Mouse (Mus musculus) hindbrain, embryonic 14.5 days (tissue): ENCODE measurements around the gene Afap1l2. TPM values are rescaled to one million over a fixed set of nuclear protein-coding genes. Genes with fewer than 3 reads are reported as not detected.

Experiments used
- ATAC-seq: fragments of 200-750 bp; cut with Nextera tagmentation; 2 replicates; pipeline ENCODE4 v1.8.0; 2017; ENCODE audit warnings: moderate number of reproducible peaks, mild to moderate bottlenecking, moderate TSS enrichment, moderate library complexity; ENCODE audit not compliant: low FRiP score
- DNase-seq: peaks from one replicate; pipeline ENCODE4 v3.0.0-alpha.2; 2015; ENCODE audit warnings: low spot score
- H3K27ac ChIP-seq: fragments of 300-500 bp; sonication (generic); 2 replicates; pipeline ENCODE4 v1.5.1; 2014; ENCODE audit warnings: mild to moderate bottlenecking, moderate library complexity
- H3K27me3 ChIP-seq: fragments of 300-500 bp; sonication (generic); 2 replicates; pipeline ENCODE4 v1.6.1; 2014; ENCODE audit warnings: mild to moderate bottlenecking, low read length, mixed read lengths; ENCODE audit not compliant: control insufficient read depth, insufficient read depth
- H3K36me3 ChIP-seq: fragments of 300-500 bp; sonication (generic); replicated peaks from 2 replicates; pipeline ENCODE4 v1.6.1; 2014; ENCODE audit not compliant: control insufficient read depth, insufficient read depth
- H3K4me1 ChIP-seq: fragments of 300-500 bp; sonication (generic); replicated peaks from 2 replicates; pipeline ENCODE4 v1.6.1; 2014; ENCODE audit warnings: antibody characterized with exemption, low read length, mixed read lengths; ENCODE audit not compliant: control insufficient read depth, insufficient read depth
- H3K4me2 ChIP-seq: fragments of 300-500 bp; sonication (generic); replicated peaks from 2 replicates; pipeline ENCODE4 v1.6.1; 2014; ENCODE audit warnings: mild to moderate bottlenecking, moderate library complexity
- H3K4me3 ChIP-seq: fragments of 300-500 bp; sonication (generic); replicated peaks from 2 replicates; pipeline ENCODE4 v1.5.1; 2014; ENCODE audit warnings: mild to moderate bottlenecking, low read length
- H3K9ac ChIP-seq: fragments of 300-500 bp; sonication (generic); 2 replicates; pipeline ENCODE4 v1.6.1; 2014
- H3K9me3 ChIP-seq: fragments of 300-500 bp; sonication (generic); 2 replicates; pipeline ENCODE4 v1.6.1; 2016; ENCODE audit warnings: low read length; ENCODE audit not compliant: control insufficient read depth
- WGBS: fragments of 180-500 bp; shearing (Covaris S2); extraction: QIAGEN DNeasy Blood & Tissue Kit; methylation state at CpG from one replicate; pipeline ENCODE4 v1.1.7; 2014; 5-methylcytosine and 5-hydroxymethylcytosine counted together
- polyA plus RNA-seq: library from polyadenylated mRNA; unstranded; fragments of >200 nt; fragmentation: Nextera tagmentation; extraction: Ambion mirVana; gene quantifications from 2 replicates; pipeline ENCODE4 v1.2.1, GENCODE M21; 2014

The Afap1l2 gene
- polyA plus RNA-seq, 1 experiment from 2014 or later: 13.7 TPM

DNA sequence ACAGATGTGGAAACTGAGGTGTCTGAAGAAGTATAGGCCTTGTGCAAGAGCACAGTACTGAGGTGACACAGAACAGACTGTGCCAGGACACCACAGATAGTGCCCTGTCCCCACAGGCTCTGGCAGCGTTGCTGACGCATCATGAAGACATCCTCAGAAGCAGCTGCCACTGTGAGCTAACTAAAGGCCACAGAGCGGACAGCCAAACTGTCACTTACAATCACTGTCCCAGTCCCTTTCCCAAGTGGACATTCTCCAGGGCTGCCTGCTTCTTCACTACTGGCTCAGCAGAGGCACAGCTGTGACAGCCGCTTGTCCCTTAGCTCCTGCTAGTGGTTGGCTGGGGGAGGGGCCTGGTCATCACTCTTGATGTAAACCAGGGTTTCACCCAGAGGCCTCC, 33.9 kb downstream of the Afap1l2 start:
- Histone ChIP-seq H3K27ac (no peak overlapping the region), H3K4me1 (no peaks in the 10 kb centered on the region), H3K9ac (no peak overlapping the region), H3K4me2 (no peak overlapping the region), H3K27me3 (no peaks in the 10 kb centered on the region), H3K36me3 (no peaks in the 10 kb centered on the region), H3K9me3 (no peaks in the 10 kb centered on the region), H3K4me3 (no peak overlapping the region)
- DNase-seq (no peak), ATAC-seq (no peak)
- 75% methylated on average over 4 of the region's 4 CpGs for WGBS

DNA sequence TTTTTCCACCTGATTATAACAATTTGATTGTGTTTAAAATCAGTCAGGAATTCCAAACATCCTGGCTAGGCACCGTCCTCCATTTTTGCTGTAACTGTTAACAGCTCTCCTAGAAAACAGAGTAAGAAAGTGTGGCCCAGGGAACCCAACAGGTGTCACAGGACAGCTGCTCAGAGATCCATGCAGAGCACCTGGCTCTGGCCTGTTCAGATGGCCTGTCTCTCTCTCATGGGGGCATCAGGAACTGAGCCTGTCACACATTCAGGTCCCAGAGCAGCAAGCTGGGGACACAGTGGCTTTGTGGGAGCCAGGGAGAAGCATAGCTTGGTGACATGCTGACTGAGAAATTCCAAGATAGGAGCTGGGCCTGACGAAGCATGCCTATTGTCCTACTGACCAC, 35.3 kb downstream of the Afap1l2 start:
- no peaks in the 10 kb centered on the region for H3K9me3 ChIP-seq
- no peak overlapping the region for H3K27ac ChIP-seq
- H3K9ac ChIP-seq: no peak overlapping the region
- H3K4me1 ChIP-seq: no peaks in the 10 kb centered on the region
- H3K4me3 ChIP-seq: no peak overlapping the region
- no peak overlapping the region for H3K4me2 ChIP-seq
- H3K36me3 ChIP-seq: no peaks in the 10 kb centered on the region
- WGBS: 87% methylated on average over 2 of the region's 2 CpGs
- DNase-seq: no peak
- no peaks in the 10 kb centered on the region for H3K27me3 ChIP-seq
- ATAC-seq: no peak

DNA sequence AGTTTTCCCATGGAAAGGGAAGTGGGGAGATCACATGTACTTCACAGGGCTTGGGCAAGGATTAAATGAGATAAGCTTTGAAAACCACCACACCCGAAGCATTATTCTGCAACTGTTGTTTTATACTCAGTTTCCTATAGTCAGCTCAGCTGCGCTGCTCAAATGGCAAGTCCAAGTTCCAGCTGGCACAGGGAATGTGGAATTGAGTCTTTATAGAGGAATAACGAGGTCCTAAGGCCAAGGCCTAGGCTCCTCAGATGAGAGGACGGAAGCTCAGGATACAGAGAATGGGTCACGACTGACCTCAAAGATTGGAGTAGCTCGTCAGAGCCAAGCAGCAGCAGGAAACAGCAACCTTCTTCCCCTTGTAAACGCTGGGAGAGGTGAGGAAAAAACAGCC, 36.7 kb downstream of the Afap1l2 start:
- Histone ChIP-seq H3K4me2 (no peak overlapping the region), H3K9me3 (no peaks in the 10 kb centered on the region), H3K4me1 (no peaks in the 10 kb centered on the region), H3K4me3 (no peak overlapping the region), H3K27ac (no peak overlapping the region), H3K27me3 (no peaks in the 10 kb centered on the region), H3K36me3 (no peaks in the 10 kb centered on the region), H3K9ac (no peak overlapping the region)
- WGBS: 86% methylated on average over 7 of the region's 7 CpGs
- DNase-seq: no peak
- ATAC-seq: no peak

DNA sequence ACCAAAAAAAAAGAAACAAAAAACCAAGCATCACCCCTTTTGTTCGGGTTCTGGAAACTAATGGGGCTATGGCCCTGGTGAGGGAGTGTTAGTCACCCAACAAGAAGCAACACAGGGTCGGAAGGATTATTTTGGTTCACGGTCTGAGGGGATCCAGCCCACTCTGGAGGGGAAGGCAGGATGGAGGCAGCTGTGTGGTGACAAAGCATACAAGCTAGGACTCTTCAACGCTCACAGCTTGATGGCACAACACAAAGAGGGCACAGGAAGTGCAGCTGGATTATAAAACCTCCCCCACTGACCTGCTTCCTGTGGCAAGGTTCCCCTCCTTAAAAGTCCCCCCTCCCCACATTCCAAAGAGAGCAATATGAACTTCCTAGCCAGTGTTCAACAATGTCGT, 44.2 kb downstream of the Afap1l2 start:
- Histone ChIP-seq H3K4me2 (no peak overlapping the region), H3K4me3 (no peak overlapping the region), H3K27me3 (no peaks in the 10 kb centered on the region), H3K4me1 (no peaks in the 10 kb centered on the region), H3K36me3 (no peaks in the 10 kb centered on the region), H3K27ac (no peak overlapping the region), H3K9me3 (no peaks in the 10 kb centered on the region), H3K9ac (no peak overlapping the region)
- no peak for ATAC-seq
- 65% methylated on average over 5 of the region's 5 CpGs for WGBS
- DNase-seq: no peak

DNA sequence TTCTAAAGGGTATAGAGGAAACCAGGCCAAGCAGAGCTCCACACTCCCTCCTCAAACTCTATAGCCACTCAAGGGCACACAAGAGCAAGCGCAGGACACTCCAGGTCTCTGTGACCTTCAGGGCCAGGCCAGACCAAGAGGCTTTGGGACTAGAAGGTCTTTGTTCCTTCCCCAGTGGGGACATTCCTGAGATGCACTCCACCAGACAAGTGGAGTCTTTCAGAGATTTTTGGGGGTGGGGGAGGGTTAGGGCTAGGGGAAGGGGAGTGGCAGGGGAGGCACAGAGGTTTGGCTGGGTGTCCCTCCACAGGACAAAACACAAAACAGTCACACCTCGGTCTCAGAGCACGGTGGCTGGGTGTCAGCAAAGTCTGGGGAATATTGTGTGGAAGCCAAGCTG, 48.4 kb downstream of the Afap1l2 start:
- no peaks in the 10 kb centered on the region for H3K4me1 ChIP-seq

DNA sequence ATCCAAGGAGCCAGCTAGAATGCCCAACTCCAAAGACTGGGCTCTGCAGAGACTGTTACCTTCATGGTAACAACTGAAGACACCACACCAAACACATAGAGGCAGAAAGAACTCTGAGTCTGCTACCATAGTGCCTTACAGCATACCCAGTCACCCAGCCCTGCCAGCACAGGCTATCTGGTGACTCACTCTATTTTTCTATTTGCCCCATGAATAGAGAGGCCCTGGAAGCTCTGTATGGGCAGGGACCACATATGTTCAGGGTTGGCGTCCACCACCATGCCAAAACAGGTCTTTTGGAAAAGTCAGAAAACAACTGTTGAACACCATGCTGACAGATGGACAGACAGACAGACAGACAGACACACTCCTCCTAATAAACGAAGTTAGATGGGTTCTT, 49.0 kb downstream of the Afap1l2 start:
- no peak overlapping the region for H3K4me3 ChIP-seq
- WGBS: 98% methylated on average over 2 of the region's 2 CpGs
- no peak overlapping the region for H3K4me2 ChIP-seq
- H3K36me3 ChIP-seq: no peaks in the 10 kb centered on the region
- no peak overlapping the region for H3K9ac ChIP-seq
- H3K27me3 ChIP-seq: no peaks in the 10 kb centered on the region
- no peaks in the 10 kb centered on the region for H3K4me1 ChIP-seq
- no peak for DNase-seq
- H3K9me3 ChIP-seq: no peaks in the 10 kb centered on the region
- ATAC-seq: no peak
- no peak overlapping the region for H3K27ac ChIP-seq

More for the DNA sequence above, 48.4 kb downstream of the Afap1l2 start:
- no peak overlapping the region for H3K27ac ChIP-seq
- no peak overlapping the region for H3K4me3 ChIP-seq
- no peaks in the 10 kb centered on the region for H3K9me3 ChIP-seq
- H3K4me2 ChIP-seq: no peak overlapping the region
- H3K9ac ChIP-seq: no peak overlapping the region
- no peak for DNase-seq
- 80% methylated on average over 3 of the region's 3 CpGs for WGBS
- no peak for ATAC-seq
- no peaks in the 10 kb centered on the region for H3K27me3 ChIP-seq
- no peaks in the 10 kb centered on the region for H3K36me3 ChIP-seq

DNA sequence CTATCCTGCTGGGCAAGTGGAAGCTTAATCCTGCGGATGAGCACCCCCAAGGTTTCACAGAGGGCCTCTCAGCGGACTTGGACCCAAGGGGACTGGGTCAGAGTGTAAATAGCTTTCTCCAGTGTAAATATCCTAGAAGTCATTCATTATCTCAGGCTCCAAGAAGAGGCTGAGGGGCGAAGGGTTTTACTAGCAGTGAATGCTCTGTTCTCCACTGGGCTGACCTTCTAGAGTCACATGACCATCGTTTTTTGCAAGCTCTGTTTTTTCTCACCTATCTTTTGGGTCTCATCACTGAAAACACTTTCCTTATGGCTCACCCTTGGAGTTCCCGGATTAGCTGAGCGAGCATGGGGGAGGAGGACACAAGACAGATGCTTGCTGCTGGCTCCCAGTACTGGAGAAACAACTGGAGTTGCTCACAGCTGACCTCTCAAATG, 49.4 kb downstream of the Afap1l2 start:
- ATAC-seq: no peak
- H3K9ac ChIP-seq: no peak overlapping the region
- no peaks in the 10 kb centered on the region for H3K36me3 ChIP-seq
- H3K4me3 ChIP-seq: no peak overlapping the region
- no peak for DNase-seq
- no peaks in the 10 kb centered on the region for H3K27me3 ChIP-seq
- WGBS: 67% methylated on average over 6 of the region's 6 CpGs
- H3K27ac ChIP-seq: no peak overlapping the region
- no peaks in the 10 kb centered on the region for H3K9me3 ChIP-seq
- H3K4me2 ChIP-seq: no peak overlapping the region
- no peaks in the 10 kb centered on the region for H3K4me1 ChIP-seq

DNA sequence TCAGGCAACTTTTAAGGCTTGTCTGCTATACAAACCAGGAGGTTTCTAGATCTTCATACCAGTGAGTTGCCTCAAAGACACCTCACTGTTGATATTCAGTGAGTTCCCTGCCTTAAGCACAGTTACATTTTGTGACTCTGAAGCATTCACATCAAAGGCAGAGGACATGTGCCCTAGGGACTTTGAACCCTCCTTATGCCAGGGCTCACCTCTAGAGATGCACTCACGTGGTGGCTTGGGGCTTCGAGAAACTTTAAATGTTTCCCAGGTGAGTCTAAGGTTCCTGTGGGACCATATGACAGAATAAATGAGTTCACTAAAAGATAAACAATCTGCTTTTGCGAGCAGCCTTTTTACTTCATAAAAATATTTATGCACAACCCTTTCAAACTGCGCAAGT, 50.0 kb downstream of the Afap1l2 start:
- DNase-seq (no peak), ATAC-seq (no peak)
- no peaks in the 10 kb centered on the region for H3K9me3 ChIP-seq
- no peaks in the 10 kb centered on the region for H3K36me3 ChIP-seq
- no peaks in the 10 kb centered on the region for H3K27me3 ChIP-seq
- no peak overlapping the region for H3K27ac ChIP-seq
- H3K9ac ChIP-seq: no peak overlapping the region
- H3K4me1 ChIP-seq: no peaks in the 10 kb centered on the region
- 84% methylated on average over 4 of the region's 4 CpGs for WGBS
- H3K4me3 ChIP-seq: no peak overlapping the region
- H3K4me2 ChIP-seq: no peak overlapping the region

DNA sequence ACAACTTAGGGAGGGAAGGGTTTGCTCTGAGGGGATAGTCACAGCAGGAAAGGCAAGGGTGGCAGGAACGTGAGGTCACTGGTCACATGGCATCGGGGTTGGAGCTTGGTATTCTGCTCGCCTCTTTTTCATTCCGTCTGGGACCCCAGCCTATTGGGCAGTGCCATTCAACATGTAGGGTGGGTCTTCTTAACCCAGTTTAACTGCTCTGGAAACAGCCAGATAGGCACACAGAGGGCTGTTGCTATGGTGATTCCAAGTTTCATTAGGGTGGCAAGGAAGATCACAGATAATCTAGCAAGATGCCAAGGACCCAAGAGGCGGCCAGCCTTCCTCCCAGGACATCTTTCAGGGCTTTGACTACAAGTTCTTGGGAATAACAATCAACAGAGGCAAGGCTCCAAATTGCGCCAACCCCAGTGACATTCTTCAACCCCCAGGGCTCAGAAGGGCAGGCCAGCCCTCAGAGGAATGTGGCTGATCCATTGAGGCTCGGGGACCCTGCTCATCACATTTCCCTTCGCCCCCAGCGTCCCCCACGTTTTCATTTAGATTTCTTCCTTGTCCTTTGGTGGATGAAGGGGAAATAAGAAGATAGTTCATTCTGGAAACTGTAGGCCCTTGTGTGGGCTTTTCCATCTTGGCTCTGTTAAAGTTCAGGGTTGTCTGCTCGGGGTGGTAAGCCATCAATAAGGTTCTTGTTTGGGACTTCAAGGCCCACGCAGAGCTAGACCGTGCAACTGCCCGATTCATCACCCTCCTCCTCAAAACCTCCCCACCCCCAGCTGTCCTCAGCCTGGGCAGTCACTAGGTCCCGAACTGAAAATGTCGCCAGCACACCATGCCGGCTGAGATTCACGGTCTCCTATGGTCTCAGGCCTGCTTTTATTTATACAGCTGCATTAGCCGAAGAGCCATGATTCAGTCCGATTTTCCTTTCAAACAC, 52.2 kb downstream of the Afap1l2 start:
- no peaks in the 10 kb centered on the region for H3K27me3 ChIP-seq
- H3K4me1 ChIP-seq: no peaks in the 10 kb centered on the region
- DNase-seq (no peak), ATAC-seq (no peak; the same call in 1 of the 2 replicates)
- no peak overlapping the region for H3K4me3 ChIP-seq
- H3K9ac ChIP-seq: no peak overlapping the region
- H3K27ac ChIP-seq: no peak overlapping the region; the same call in 1 of the 2 replicates
- H3K36me3 ChIP-seq: no peaks in the 10 kb centered on the region
- H3K9me3 ChIP-seq: no peaks in the 10 kb centered on the region
- 78% methylated on average over 20 of the region's 20 CpGs for WGBS
- no peak overlapping the region for H3K4me2 ChIP-seq
